Mouse (Mus musculus) frontal cortex, postnatal 25 days (tissue): ENCODE data around the gene Dgkh.
A peak's percentile ranks its signal among the peaks of the same experiment; 100 is the strongest.
"Not testable (repeated sequence)": the region's sequence is repeated elsewhere in the genome, so short reads cannot be mapped to it uniquely, and the experiment has no call there.

Experiments
- DNase-seq, 2 experiments: peaks; one replicate each; pipeline ENCODE4 v3.0.0; 2022; ENCODE audit warnings: low spot score in 2 of 2

Gene Dgkh

GRCm38 (mm10) chr14:78732617-78733312, at the start of gene Dgkh:
Dgkh (minus strand) TSS chr14:78732776.
- DNase-seq = peak; percentile 63 to 73

GRCm38 (mm10) chr14:78777215-78777614, 44.6 kb upstream of the Dgkh start:
- DNase-seq = peak in 1 of 2 experiments; percentile 13

- DNase-seq = no peak
Measured at GRCm38 (mm10) chr14:78776659-78777058, 44.1 kb upstream of the Dgkh start.

GRCm38 (mm10) chr14:78775699-78776098, 43.1 kb upstream of the Dgkh start:
- no peak for DNase-seq

- no peak for DNase-seq
Measured at GRCm38 (mm10) chr14:78775226-78775625, 42.6 kb upstream of the Dgkh start.

- DNase-seq = no peak
Measured at GRCm38 (mm10) chr14:78770457-78770856, 37.9 kb upstream of the Dgkh start.

GRCm38 (mm10) chr14:78761064-78761463, 28.5 kb upstream of the Dgkh start:
- no peak for DNase-seq

- no peak for DNase-seq
Measured at GRCm38 (mm10) chr14:78759491-78759890, 26.9 kb upstream of the Dgkh start.

GRCm38 (mm10) chr14:78755316-78755715, 22.7 kb upstream of the Dgkh start:
- DNase-seq = no peak

GRCm38 (mm10) chr14:78748692-78749091, 16.1 kb upstream of the Dgkh start:
- no peak for DNase-seq

GRCm38 (mm10) chr14:78747969-78748651, 15.5 kb upstream of the Dgkh start:
- DNase-seq = no peak

- no peak for DNase-seq
Measured at GRCm38 (mm10) chr14:78747454-78747853, 14.9 kb upstream of the Dgkh start.

- no peak for DNase-seq
Measured at GRCm38 (mm10) chr14:78734605-78735004, 2.0 kb upstream of the Dgkh start.

- DNase-seq = not testable (repeated sequence)
Measured at GRCm38 (mm10) chr14:78734203-78734602, 1.6 kb upstream of the Dgkh start.

GRCm38 (mm10) chr14:78733366-78734076, 945 bp upstream of the Dgkh start:
- no peak for DNase-seq

- DNase-seq = peak in 1 of 2 experiments; percentile 15
Measured at GRCm38 (mm10) chr14:78731852-78732616, 542 bp downstream of the Dgkh start.

- DNase-seq = peak; percentile 28 to 30
Measured at GRCm38 (mm10) chr14:78731240-78731639, 1.3 kb downstream of the Dgkh start.

GRCm38 (mm10) chr14:78725976-78726375, 6.6 kb downstream of the Dgkh start:
- DNase-seq = no peak

GRCm38 (mm10) chr14:78725307-78725956, 7.1 kb downstream of the Dgkh start:
- no peak for DNase-seq

GRCm38 (mm10) chr14:78724414-78725306, 7.9 kb downstream of the Dgkh start:
- DNase-seq = peak in 1 of 2 experiments; percentile 22
